Mouse (Mus musculus): Measurements from ENCODE around the gene Atp11b.

GRCm38 (mm10) chr3:35729490-35729889, 24.4 kb upstream of the Atp11b start:
- no peak for TF ChIP-seq CTCF (IDR thresholded peaks at IDR 0.05; ENCODE audit: control insufficient read depth, insufficient read depth, insufficient replicate concordance, low read depth, low read length)
- TF ChIP-seq POLR2A (IDR thresholded peaks at IDR 0.05; ENCODE audit: control insufficient read depth, low read depth, low read length), result no peak

All from testis, adult 2 months (tissue).